Mouse (Mus musculus): ENCODE data around the gene Foxo3. TPM values are rescaled to one million over a fixed set of nuclear protein-coding genes. Genes with fewer than 3 reads are reported as not detected.

Foxo3 gene
- polyA plus RNA-seq, 1 experiment from 2014 or later = 9.5 TPM

DNA sequence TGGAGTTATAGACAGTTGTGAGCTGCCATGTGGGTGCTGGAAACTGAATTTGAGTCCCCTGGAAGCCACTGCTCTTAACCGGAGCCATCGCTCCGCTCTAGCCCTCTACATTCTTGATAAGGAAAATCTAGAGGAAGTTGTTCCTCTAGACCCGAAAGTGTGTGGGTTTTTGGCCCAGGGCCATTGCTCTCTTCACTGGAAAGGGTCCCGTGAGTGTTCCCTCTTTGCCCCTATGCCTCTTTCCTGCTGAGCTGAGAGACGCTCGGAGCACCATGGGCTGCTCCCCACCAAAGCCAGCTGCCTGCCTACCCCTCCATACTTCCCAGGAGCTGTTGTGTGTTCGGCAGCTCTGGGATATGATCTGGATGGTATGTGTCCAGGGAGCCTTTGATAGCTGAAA, 96.2 kb downstream of the Foxo3 start:
- Histone ChIP-seq H3K4me3 (ENCODE audit: low read depth, low read length) (no peak overlapping the region), H3K27ac (ENCODE audit: low read depth) (no peak overlapping the region), H3K9me3 (ENCODE audit: control insufficient read depth, low read length) (no peaks in the 10 kb centered on the region), H3K4me1 (replicated peaks; ENCODE audit: control insufficient read depth, insufficient read depth, low read length) (no peaks in the 10 kb centered on the region), H3K9ac (ENCODE audit: low read length) (no peak overlapping the region), H3K4me2 (ENCODE audit: low read length) (no peak overlapping the region), H3K27me3 (replicated peaks; ENCODE audit: control insufficient read depth, insufficient read depth, low read length) (no peaks in the 10 kb centered on the region), H3K36me3 (ENCODE audit: control insufficient read depth, insufficient read depth, low read length) (peaks cover 20% of the 10 kb centered on the region)
- no peak for DNase-seq (ENCODE audit: low spot score)
- 84% methylated on average over 8 of the region's 8 CpGs for WGBS
- no peak for ATAC-seq (replicated peaks; ENCODE audit: low FRiP score, low TSS enrichment, low read depth)

GRCm38 (mm10) chr10:42178751-42179150, 97.8 kb downstream of the Foxo3 start:
- no peaks in the 10 kb centered on the region for H3K27me3 ChIP-seq (replicated peaks; ENCODE audit: control insufficient read depth, insufficient read depth, low read length)
- 0 out of 2 replicates have a peak, but pooled peaks cover 6% of the 10 kb centered on the region for H3K36me3 ChIP-seq (ENCODE audit: control insufficient read depth, insufficient read depth, low read length)
- H3K9me3 ChIP-seq (ENCODE audit: control insufficient read depth, low read length) = no peaks in the 10 kb centered on the region
- H3K4me1 ChIP-seq (replicated peaks; ENCODE audit: control insufficient read depth, insufficient read depth, low read length) = no peaks in the 10 kb centered on the region
- H3K4me2 ChIP-seq (ENCODE audit: low read length) = no peak overlapping the region
- H3K4me3 ChIP-seq (ENCODE audit: low read depth, low read length) = no peak overlapping the region
- no peak overlapping the region for H3K9ac ChIP-seq (ENCODE audit: low read length)
- H3K27ac ChIP-seq (ENCODE audit: low read depth) = no peak overlapping the region
- ATAC-seq (replicated peaks; ENCODE audit: low FRiP score, low TSS enrichment, low read depth) (no peak), DNase-seq (ENCODE audit: low spot score) (no peak)
- WGBS = 92% methylated on average over 11 of the region's 11 CpGs

DNA sequence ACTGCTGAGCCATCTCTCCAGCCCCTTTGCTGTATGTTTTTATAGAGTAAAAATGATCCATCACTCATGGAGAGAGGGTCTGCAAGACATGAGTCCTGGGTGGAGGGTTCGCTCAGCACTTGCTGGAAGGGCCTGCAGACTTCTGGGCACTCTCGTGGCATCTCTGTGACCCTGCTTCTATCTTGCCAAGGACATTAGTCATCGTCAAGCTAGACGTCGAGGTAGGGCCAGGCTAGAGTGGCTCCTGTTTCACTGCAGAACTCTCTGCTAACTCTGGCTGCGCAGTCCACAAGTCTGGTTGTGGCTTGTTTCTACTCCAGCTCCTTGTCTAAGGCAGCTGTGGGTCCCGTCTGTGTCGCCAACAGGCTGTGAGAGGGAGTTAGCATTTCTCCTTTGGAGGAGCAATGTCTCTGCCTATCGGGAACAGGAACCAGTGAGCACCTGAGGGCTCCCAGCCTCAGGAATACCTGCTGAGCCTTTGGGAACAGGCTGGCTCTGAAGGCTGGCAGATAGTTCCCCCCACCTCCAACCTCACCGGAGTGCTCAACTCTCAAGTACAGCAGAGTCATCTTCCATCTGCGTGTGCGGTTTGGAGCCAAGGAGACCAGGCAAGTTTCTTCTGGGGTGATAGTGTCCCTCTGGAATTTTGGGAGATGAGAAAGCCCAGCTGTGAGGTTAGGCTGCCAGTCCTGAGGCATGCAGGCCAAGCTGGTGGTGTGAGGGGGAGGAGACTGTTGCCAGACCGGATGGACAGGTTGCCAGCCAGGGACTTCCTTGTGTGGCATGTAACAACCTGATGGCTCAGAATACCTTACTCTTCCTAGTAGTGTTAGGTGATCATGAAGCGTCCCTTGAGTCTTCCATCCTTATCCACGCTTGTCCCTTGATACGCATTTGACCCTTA, 98.5 kb downstream of the Foxo3 start:
- Histone ChIP-seq H3K27me3 (replicated peaks; ENCODE audit: control insufficient read depth, insufficient read depth, low read length) (no peaks in the 10 kb centered on the region), H3K36me3 (ENCODE audit: control insufficient read depth, insufficient read depth, low read length) (no peaks in the 10 kb centered on the region), H3K4me3 (ENCODE audit: low read depth, low read length) (no peak overlapping the region), H3K4me1 (replicated peaks; ENCODE audit: control insufficient read depth, insufficient read depth, low read length) (no peaks in the 10 kb centered on the region), H3K9ac (ENCODE audit: low read length) (no peak overlapping the region), H3K9me3 (ENCODE audit: control insufficient read depth, low read length) (no peaks in the 10 kb centered on the region), H3K27ac (ENCODE audit: low read depth) (no peak overlapping the region), H3K4me2 (ENCODE audit: low read length) (no peak overlapping the region)
- no peak for DNase-seq (ENCODE audit: low spot score)
- ATAC-seq (replicated peaks; ENCODE audit: low FRiP score, low TSS enrichment, low read depth) = no peak
- 75% methylated on average over 16 of the region's 16 CpGs for WGBS

- H3K9ac ChIP-seq (ENCODE audit: low read length) = no peak overlapping the region
- no peak for DNase-seq (ENCODE audit: low spot score)
- no peak for ATAC-seq (replicated peaks; ENCODE audit: low FRiP score, low TSS enrichment, low read depth)
- no peaks in the 10 kb centered on the region for H3K9me3 ChIP-seq (ENCODE audit: control insufficient read depth, low read length)
- no peaks in the 10 kb centered on the region for H3K27me3 ChIP-seq (replicated peaks; ENCODE audit: control insufficient read depth, insufficient read depth, low read length)
- no peaks in the 10 kb centered on the region for H3K36me3 ChIP-seq (ENCODE audit: control insufficient read depth, insufficient read depth, low read length)
- H3K4me1 ChIP-seq (replicated peaks; ENCODE audit: control insufficient read depth, insufficient read depth, low read length) = peaks cover 8% of the 10 kb centered on the region; the same call in 1 of the 2 replicates
- H3K4me2 ChIP-seq (ENCODE audit: low read length) = no peak overlapping the region
- no peak overlapping the region for H3K27ac ChIP-seq (ENCODE audit: low read depth)
- H3K4me3 ChIP-seq (ENCODE audit: low read depth, low read length) = no peak overlapping the region
- WGBS = 74% methylated on average over 5 of the region's 5 CpGs
These were observed 102.3 kb downstream of the Foxo3 start for GRCm38 (mm10) chr10:42174283-42174682.

- Histone ChIP-seq H3K9ac (ENCODE audit: low read length) (no peak overlapping the region), H3K27ac (ENCODE audit: low read depth) (no peak overlapping the region), H3K4me2 (ENCODE audit: low read length) (no peak overlapping the region), H3K9me3 (ENCODE audit: control insufficient read depth, low read length) (no peaks in the 10 kb centered on the region), H3K27me3 (replicated peaks; ENCODE audit: control insufficient read depth, insufficient read depth, low read length) (no peaks in the 10 kb centered on the region), H3K36me3 (ENCODE audit: control insufficient read depth, insufficient read depth, low read length) (no peaks in the 10 kb centered on the region), H3K4me3 (ENCODE audit: low read depth, low read length) (no peak overlapping the region), H3K4me1 (replicated peaks; ENCODE audit: control insufficient read depth, insufficient read depth, low read length) (peaks cover 8% of the 10 kb centered on the region; the same call in 1 of the 2 replicates)
- no peak for ATAC-seq (replicated peaks; ENCODE audit: low FRiP score, low TSS enrichment, low read depth)
- WGBS = 18% methylated on average over 1 of the region's 1 CpGs
- no peak for DNase-seq (ENCODE audit: low spot score)
These were observed 102.7 kb downstream of the Foxo3 start for GRCm38 (mm10) chr10:42173839-42174238.

GRCm38 (mm10) chr10:42170889-42171347, 105.6 kb downstream of the Foxo3 start:
- H3K9me3 ChIP-seq (ENCODE audit: control insufficient read depth, low read length) = no peaks in the 10 kb centered on the region
- no peak overlapping the region for H3K9ac ChIP-seq (ENCODE audit: low read length)
- H3K4me3 ChIP-seq (ENCODE audit: low read depth, low read length) = no peak overlapping the region
- ATAC-seq (replicated peaks; ENCODE audit: low FRiP score, low TSS enrichment, low read depth) (0 out of 2 replicates have a peak, but pooled peaks have one; percentile 56), DNase-seq (ENCODE audit: low spot score) (no peak)
- H3K4me1 ChIP-seq (replicated peaks; ENCODE audit: control insufficient read depth, insufficient read depth, low read length) = peaks cover 8% of the 10 kb centered on the region; the same call in 1 of the 2 replicates
- no peaks in the 10 kb centered on the region for H3K27me3 ChIP-seq (replicated peaks; ENCODE audit: control insufficient read depth, insufficient read depth, low read length)
- peak overlapping the region; percentile 38; the same call in 1 of the 2 replicates for H3K27ac ChIP-seq (ENCODE audit: low read depth)
- 10% methylated on average over 5 of the region's 5 CpGs for whole genome bisulfite sequencing
- H3K4me2 ChIP-seq (ENCODE audit: low read length) = no peak overlapping the region
- no peaks in the 10 kb centered on the region for H3K36me3 ChIP-seq (ENCODE audit: control insufficient read depth, insufficient read depth, low read length)

GRCm38 (mm10) chr10:42170201-42170600, 106.4 kb downstream of the Foxo3 start:
- ATAC-seq (replicated peaks; ENCODE audit: low FRiP score, low TSS enrichment, low read depth) (no peak), DNase-seq (ENCODE audit: low spot score) (no peak)
- no peaks in the 10 kb centered on the region for H3K9me3 ChIP-seq (ENCODE audit: control insufficient read depth, low read length)
- no peak overlapping the region for H3K4me2 ChIP-seq (ENCODE audit: low read length)
- no peak overlapping the region for H3K27ac ChIP-seq (ENCODE audit: low read depth)
- peaks cover 8% of the 10 kb centered on the region; the same call in 1 of the 2 replicates for H3K4me1 ChIP-seq (replicated peaks; ENCODE audit: control insufficient read depth, insufficient read depth, low read length)
- no peak overlapping the region for H3K9ac ChIP-seq (ENCODE audit: low read length)
- no peaks in the 10 kb centered on the region for H3K36me3 ChIP-seq (ENCODE audit: control insufficient read depth, insufficient read depth, low read length)
- H3K4me3 ChIP-seq (ENCODE audit: low read depth, low read length) = no peak overlapping the region
- 55% methylated on average over 5 of the region's 5 CpGs for WGBS
- H3K27me3 ChIP-seq (replicated peaks; ENCODE audit: control insufficient read depth, insufficient read depth, low read length) = no peaks in the 10 kb centered on the region

DNA sequence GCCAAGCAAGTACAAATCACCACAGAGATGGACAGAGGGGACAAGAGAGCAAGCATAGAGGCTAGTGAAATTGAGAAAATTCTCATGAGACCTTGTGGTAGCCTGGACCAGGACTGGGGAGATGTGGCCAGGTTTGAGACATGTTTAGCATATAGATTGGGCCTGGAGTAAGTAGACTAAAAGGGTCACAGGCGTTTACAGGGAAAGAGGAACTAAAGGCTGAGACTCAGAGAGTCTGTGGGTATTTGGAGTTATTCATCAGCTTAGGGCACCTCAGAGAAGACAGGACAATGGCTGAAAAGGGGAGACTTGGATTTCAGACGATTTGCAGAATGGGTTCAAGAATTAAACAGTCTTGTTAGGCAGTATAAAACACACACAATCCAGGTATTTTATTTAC, 121.8 kb downstream of the Foxo3 start:
- H3K9ac ChIP-seq (ENCODE audit: low read length) = no peak overlapping the region
- ATAC-seq (replicated peaks; ENCODE audit: low FRiP score, low TSS enrichment, low read depth) (no peak), DNase-seq (ENCODE audit: low spot score) (no peak)
- no peak overlapping the region for H3K4me3 ChIP-seq (ENCODE audit: low read depth, low read length)
- 66% methylated on average over 2 of the region's 2 CpGs for WGBS
- H3K4me2 ChIP-seq (ENCODE audit: low read length) = no peak overlapping the region
- peaks cover 2% of the 10 kb centered on the region; the same call in 1 of the 2 replicates for H3K9me3 ChIP-seq (ENCODE audit: control insufficient read depth, low read length)
- H3K4me1 ChIP-seq (replicated peaks; ENCODE audit: control insufficient read depth, insufficient read depth, low read length) = no peaks in the 10 kb centered on the region; the same call in none of the 2 replicates
- no peak overlapping the region for H3K27ac ChIP-seq (ENCODE audit: low read depth)
- no peaks in the 10 kb centered on the region for H3K36me3 ChIP-seq (ENCODE audit: control insufficient read depth, insufficient read depth, low read length)
- no peaks in the 10 kb centered on the region for H3K27me3 ChIP-seq (replicated peaks; ENCODE audit: control insufficient read depth, insufficient read depth, low read length)
